Mouse (Mus musculus) bone marrow macrophage, adult 2 months (primary cell): ENCODE data around the gene Tnik. TPM values are rescaled to one million over a fixed set of nuclear protein-coding genes. Genes with fewer than 3 reads are reported as not detected.

ENCODE experiments used
- H3K27ac ChIP-seq: 2 replicates; pipeline ENCODE4 v1.5.1; 2012; ENCODE audit warnings: low read depth, low read length; ENCODE audit not compliant: insufficient read depth
- H3K4me1 ChIP-seq: 2 replicates; pipeline ENCODE4 v1.6.1; 2012; ENCODE audit warnings: low read length; ENCODE audit not compliant: control insufficient read depth, insufficient read depth
- H3K4me3 ChIP-seq: 2 replicates; pipeline ENCODE4 v1.5.1; 2012; ENCODE audit warnings: mild to moderate bottlenecking, low read length, moderate library complexity; ENCODE audit not compliant: insufficient read depth
- CTCF ChIP-seq: IDR thresholded peaks from 2 replicates; pipeline ENCODE4 v1.5.1; 2012; ENCODE audit warnings: low read depth, mild to moderate bottlenecking, low read length, moderate library complexity
- POLR2A ChIP-seq: IDR thresholded peaks from 2 replicates; pipeline ENCODE4 v1.6.1; 2012; ENCODE audit warnings: mild to moderate bottlenecking, low read depth, low read length, borderline replicate concordance
- polyA plus RNA-seq: library from polyadenylated mRNA; stranded (reverse); fragments of >200 nt; gene quantifications from 2 replicates; pipeline ENCODE4 v1.2.4, GENCODE M21; 2012; ENCODE audit not compliant: missing spikeins, insufficient read depth, insufficient read length

The Tnik gene
- polyA plus RNA-seq, 1 experiment, result 0.54 TPM

DNA sequence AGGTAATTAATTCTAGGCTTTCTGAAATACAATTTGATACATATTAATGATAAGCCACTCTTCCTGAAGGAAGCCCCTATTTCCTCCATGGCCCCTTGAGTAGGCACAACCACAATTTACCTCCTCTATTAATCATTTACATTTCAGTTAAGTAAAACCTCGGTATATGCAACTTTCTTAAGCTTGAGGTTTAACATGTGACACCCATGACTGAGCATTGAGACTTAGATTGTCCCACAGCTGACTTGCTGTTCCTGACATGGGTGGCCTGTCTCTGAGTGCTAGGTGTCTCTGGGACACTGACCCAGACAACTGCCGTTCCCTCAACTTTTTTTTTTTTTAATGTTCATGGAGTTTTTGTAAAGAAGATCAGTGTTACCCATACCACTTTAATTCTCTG, 358.8 kb downstream of the Tnik start:
- Histone ChIP-seq H3K4me3 (no peak overlapping the region), H3K4me1 (no peaks in the 10 kb centered on the region), H3K27ac (no peak overlapping the region)
- TF ChIP-seq POLR2A, result no peak
- no peak for TF ChIP-seq CTCF

DNA sequence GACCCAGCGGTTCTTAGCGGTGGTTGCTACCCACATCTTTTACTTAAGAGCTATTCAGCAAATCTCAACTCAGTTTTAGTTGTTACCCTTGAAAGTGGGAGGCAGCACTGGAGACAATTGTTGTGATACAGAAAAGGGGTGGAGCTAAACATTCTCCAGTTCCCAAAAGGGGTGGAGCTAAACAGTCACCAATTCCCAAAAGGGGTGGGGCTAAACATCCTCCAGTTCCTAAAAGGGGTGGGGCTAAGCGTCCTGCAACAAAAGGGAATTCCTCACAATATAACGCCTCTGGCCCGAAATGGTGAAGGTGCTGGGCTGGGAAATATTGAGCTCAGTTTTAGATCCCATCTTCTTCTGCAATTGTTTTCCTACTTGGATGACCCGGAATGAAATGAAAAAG, 363.8 kb downstream of the Tnik start:
- H3K27ac ChIP-seq, result no peak overlapping the region
- H3K4me1 ChIP-seq, result no peaks in the 10 kb centered on the region
- TF ChIP-seq CTCF (no peak), POLR2A (no peak)
- no peak overlapping the region for H3K4me3 ChIP-seq

GRCm38 (mm10) chr3:28636778-28637177, 373.8 kb downstream of the Tnik start:
- H3K4me3 ChIP-seq, result no peak overlapping the region
- H3K27ac ChIP-seq, result no peak overlapping the region
- H3K4me1 ChIP-seq, result no peaks in the 10 kb centered on the region
- TF ChIP-seq CTCF, result no peak
- TF ChIP-seq POLR2A, result no peak

- no peak overlapping the region for H3K27ac ChIP-seq
- H3K4me3 ChIP-seq, result no peak overlapping the region
- TF ChIP-seq CTCF, result no peak
- no peak for TF ChIP-seq POLR2A
- H3K4me1 ChIP-seq, result no peaks in the 10 kb centered on the region
Measured at GRCm38 (mm10) chr3:28638957-28639356, 375.9 kb downstream of the Tnik start.

DNA sequence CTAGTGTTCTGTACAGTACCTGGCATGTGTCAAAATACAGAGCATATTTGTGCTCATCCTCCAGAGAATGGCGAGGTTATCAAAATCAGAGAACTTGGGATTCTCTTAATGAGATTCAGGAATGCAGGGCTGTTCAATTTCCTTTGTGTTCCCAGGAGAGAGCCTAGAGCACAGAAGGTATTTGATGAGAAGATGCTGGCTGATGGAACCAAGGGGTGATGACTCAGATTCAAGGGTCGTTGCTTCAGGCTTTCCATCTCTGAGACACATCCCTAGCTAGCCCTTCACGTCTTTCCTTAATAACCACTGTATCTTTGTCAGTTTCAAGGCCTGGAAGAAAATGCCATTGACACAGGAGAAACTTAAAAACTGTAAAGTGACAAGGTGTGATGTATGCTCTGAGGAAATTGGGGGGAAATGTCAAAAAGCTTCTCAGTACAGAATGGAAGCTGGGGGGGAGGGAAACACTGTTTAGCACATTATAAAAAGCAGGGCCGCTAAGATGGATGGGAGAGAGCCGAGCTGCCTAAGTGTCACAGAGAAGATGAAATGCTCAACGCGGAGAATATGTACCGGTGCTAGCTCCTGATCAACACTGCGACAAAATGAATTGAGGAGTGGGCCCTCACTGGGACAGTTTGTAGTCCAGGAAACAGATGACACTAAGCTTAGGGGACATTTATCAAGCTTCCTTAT, 380.4 kb downstream of the Tnik start:
- Histone ChIP-seq H3K4me3 (no peak overlapping the region), H3K4me1 (no peaks in the 10 kb centered on the region), H3K27ac (no peak overlapping the region)
- TF ChIP-seq CTCF (no peak), POLR2A (no peak)

- TF ChIP-seq POLR2A (no peak), CTCF (no peak)
Measured at GRCm38 (mm10) chr3:28652574-28652973, 389.6 kb downstream of the Tnik start.

DNA sequence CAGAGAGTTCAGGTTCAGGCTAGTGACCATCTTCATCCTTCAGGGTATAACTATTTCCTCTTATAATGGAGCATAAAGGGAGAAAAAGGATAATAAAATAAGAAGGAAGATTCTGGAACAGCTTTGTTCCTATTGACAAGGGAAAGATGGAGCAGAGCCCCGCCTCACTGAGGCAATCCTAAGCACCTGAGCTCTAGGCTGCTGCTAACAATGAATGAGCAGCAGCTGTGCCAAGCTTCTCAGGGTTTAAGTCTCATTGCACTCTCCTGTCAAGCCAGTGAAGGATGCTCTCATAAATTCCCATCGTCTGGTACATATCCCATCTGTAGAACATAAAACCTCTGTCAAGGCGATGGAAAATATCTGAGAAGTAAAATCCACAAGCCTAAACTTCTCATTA, 390.0 kb downstream of the Tnik start:
- TF ChIP-seq POLR2A (no peak), CTCF (no peak)
- no peak overlapping the region for H3K27ac ChIP-seq

More at GRCm38 (mm10) chr3:28652574-28652973, 389.6 kb downstream of the Tnik start:
- no peak overlapping the region for H3K27ac ChIP-seq
- H3K4me1 ChIP-seq, result no peaks in the 10 kb centered on the region
- no peak overlapping the region for H3K4me3 ChIP-seq

DNA sequence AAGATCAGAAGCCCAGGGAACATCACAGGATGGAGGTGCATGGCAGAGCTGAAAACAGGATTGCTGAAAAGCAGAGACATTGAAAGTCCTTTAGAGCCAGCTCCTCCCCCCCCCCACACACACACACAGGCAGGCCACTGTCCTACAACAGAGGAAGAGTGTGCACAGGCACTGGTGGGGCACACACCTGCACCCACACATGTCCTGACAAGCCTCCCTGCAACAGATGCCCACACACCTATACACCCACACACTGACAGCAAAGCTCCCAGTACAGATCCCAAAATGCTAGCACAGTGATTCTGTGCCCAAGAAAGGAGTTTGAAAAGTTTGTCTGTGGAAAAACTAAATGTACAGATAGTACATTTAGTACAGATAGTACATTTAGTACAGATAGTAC, 391.7 kb downstream of the Tnik start:
- H3K4me3 ChIP-seq, result no peak overlapping the region
- H3K27ac ChIP-seq, result no peak overlapping the region
- TF ChIP-seq POLR2A (no peak), CTCF (no peak)
- H3K4me1 ChIP-seq, result no peaks in the 10 kb centered on the region

More for the DNA sequence above, 390.0 kb downstream of the Tnik start:
- Histone ChIP-seq H3K4me1 (no peaks in the 10 kb centered on the region), H3K4me3 (no peak overlapping the region)

GRCm38 (mm10) chr3:28658349-28658748, 395.3 kb downstream of the Tnik start:
- no peak for TF ChIP-seq POLR2A
- no peak overlapping the region for H3K4me3 ChIP-seq

DNA sequence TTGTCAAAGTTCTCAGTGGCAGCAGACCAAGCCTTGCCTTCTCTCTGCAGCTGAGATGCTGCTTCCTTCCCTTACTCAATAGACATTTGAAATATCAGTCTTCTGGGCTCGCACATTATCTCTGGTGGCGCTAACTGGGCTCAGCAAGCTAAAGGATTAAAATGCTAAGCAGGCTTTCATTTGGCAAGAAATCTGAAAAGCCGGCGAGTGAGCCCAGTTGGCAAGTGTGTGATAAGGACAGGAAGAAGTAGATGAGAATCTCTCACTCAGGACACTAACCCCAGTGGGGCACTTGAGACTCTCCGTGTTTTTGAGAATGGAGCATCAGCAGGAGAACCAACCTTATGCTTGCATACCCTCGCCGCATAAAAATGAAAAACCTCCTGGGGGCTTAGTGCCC, 417.8 kb downstream of the Tnik start:
- no peaks in the 10 kb centered on the region for H3K4me1 ChIP-seq
- H3K27ac ChIP-seq, result no peak overlapping the region
- H3K4me3 ChIP-seq, result no peak overlapping the region
- TF ChIP-seq CTCF (no peak), POLR2A (no peak)

More at GRCm38 (mm10) chr3:28658349-28658748, 395.3 kb downstream of the Tnik start:
- Histone ChIP-seq H3K27ac (no peak overlapping the region), H3K4me1 (no peaks in the 10 kb centered on the region)
